Mouse (Mus musculus) thymus, postnatal 10 days (tissue): ENCODE data around the gene Gas1.

Experiments
- DNase-seq, 2 experiments: peaks; one replicate each; pipeline ENCODE4 v3.0.0; 2021; ENCODE audit warnings: low spot score in 2 of 2

Gene Gas1

GRCm38 (mm10) chr13:60173186-60173585 lies 4.0 kb downstream of the Gas1 start:
- no peak for DNase-seq

- no peak for DNase-seq
These were observed 4.7 kb downstream of the Gas1 start for GRCm38 (mm10) chr13:60172366-60173017.

GRCm38 (mm10) chr13:60171781-60172180 lies 5.4 kb downstream of the Gas1 start:
- DNase-seq: no peak

GRCm38 (mm10) chr13:60170898-60171715 lies 6.1 kb downstream of the Gas1 start:
- no peak for DNase-seq

GRCm38 (mm10) chr13:60169026-60169425 lies 8.1 kb downstream of the Gas1 start:
- DNase-seq: no peak

- DNase-seq: no peak
These were observed 20.7 kb downstream of the Gas1 start for GRCm38 (mm10) chr13:60156294-60157126.

- DNase-seq: no peak
These were observed 23.0 kb downstream of the Gas1 start for GRCm38 (mm10) chr13:60154170-60154569.

GRCm38 (mm10) chr13:60148235-60148634 lies 28.9 kb downstream of the Gas1 start:
- DNase-seq: no peak

- DNase-seq: no peak
These were observed 29.3 kb downstream of the Gas1 start for GRCm38 (mm10) chr13:60147857-60148181.

- no peak for DNase-seq
These were observed 29.9 kb downstream of the Gas1 start for GRCm38 (mm10) chr13:60146994-60147856.

GRCm38 (mm10) chr13:60146231-60146630 lies 30.9 kb downstream of the Gas1 start:
- DNase-seq: no peak

- no peak for DNase-seq
These were observed 40.2 kb downstream of the Gas1 start for GRCm38 (mm10) chr13:60136962-60137361.

- no peak for DNase-seq
These were observed 42.7 kb downstream of the Gas1 start for GRCm38 (mm10) chr13:60134439-60134799.

GRCm38 (mm10) chr13:60133716-60134438 lies 43.3 kb downstream of the Gas1 start:
- no peak for DNase-seq

- no peak for DNase-seq
These were observed 45.4 kb downstream of the Gas1 start for GRCm38 (mm10) chr13:60131771-60132170.

GRCm38 (mm10) chr13:60129541-60129940 lies 47.6 kb downstream of the Gas1 start:
- no peak for DNase-seq

- no peak for DNase-seq
These were observed 50.8 kb downstream of the Gas1 start for GRCm38 (mm10) chr13:60126338-60126737.

- no peak for DNase-seq
These were observed 51.5 kb downstream of the Gas1 start for GRCm38 (mm10) chr13:60125501-60126305.

GRCm38 (mm10) chr13:60125020-60125419 lies 52.1 kb downstream of the Gas1 start:
- no peak for DNase-seq

- DNase-seq: no peak
These were observed 52.7 kb downstream of the Gas1 start for GRCm38 (mm10) chr13:60124456-60124855.
